Mouse (Mus musculus): ENCODE results near the gene Abcb4.
A peak's percentile ranks its signal among the peaks of the same experiment; 100 is the strongest.
"Not testable (repeated sequence)": the region's sequence is repeated elsewhere in the genome, so short reads cannot be mapped to it uniquely, and the experiment has no call there.

Gene Abcb4

DNA sequence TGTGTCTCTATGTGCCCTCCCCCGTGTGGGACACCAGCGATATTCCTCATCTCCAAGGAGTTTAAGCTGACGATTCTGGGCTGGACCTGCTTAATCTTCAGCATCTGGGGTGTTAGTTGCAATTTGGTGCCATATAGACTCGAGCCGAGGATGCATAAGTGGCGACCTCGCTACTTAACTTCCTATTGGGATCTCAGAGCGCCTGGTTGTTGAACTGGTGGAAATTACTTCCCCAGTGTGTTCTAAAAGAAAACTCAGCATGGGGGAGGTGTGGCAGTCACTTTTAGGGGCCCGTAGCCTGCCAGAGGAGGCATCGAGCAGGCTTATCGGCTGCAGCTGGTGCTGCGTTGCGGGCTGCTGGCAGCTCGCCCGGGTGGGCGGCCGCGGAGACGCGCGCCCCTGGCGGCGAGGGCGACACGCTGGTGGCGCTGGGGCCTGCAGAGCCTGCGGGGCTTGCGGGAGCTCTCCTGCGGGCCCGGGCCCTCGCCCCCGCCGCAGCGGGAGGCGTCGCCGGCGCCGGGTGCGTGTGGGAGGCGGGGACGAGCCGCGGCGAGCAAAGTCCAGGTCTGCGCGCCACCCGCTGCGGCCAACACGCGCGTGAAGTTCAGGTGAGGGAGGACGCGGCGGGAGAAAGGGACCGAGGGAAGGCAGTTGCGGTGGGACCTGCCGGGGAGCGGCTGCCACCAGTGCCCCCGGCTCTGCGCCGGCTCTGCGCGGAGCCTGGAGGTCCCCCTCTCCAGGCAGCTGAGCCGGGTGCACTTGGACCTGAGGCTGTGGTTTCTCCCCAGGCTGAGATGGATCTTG, at the start of gene Abcb4:
TSS of gene Abcb4 (plus strand) at position 418 of the 804 bp plus-strand sequence.
- peak; percentile 8 for DNase-seq (ENCODE audit: low spot score)

DNA sequence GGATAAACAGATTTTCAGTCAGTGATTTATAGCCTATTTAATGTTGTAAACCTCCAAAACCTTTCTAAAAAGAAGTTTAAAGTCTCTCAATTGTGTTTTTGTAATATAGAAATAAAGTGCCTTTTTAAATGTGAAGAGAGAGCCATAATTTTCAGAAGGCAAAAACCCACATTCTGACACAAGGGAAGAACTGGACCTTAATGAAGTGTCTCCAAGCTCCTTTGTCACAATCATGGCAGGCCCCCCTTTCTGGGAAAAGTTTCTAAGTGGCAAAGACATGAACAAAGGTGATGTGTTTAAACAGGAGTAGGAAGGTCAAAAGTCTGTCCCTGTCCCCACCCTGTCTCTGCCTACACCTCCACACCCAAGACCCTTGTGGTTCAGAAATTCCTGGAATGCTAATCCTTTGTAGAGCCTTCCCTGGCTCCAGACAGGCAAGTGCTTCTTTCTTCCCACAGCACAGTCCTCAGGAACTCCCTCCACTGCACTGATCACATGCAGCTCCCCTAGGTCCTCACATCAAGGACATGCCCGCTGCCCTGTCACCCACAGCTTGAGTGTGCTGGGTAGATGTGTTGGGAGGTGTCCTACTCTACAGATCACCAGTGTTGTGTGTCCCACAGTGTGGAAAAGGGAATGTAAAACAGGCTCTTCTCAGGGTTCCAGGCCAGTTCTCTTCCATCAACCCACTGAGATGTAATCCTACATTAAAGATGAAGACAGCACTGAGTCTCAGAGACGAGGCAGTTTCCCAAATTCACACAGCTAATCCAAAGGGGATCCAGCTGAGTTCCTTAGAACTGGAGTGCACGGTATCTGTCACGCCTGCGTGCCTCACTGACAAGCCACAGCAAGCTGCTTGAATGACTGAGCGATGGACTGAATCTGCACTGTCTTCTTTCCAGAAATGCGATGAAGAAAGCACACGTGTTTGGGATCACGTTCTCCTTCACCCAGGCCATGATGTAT, 44.6 kb upstream of the Abcb4 start:
- DNase-seq (ENCODE audit: low spot score) = not testable (repeated sequence)

DNA sequence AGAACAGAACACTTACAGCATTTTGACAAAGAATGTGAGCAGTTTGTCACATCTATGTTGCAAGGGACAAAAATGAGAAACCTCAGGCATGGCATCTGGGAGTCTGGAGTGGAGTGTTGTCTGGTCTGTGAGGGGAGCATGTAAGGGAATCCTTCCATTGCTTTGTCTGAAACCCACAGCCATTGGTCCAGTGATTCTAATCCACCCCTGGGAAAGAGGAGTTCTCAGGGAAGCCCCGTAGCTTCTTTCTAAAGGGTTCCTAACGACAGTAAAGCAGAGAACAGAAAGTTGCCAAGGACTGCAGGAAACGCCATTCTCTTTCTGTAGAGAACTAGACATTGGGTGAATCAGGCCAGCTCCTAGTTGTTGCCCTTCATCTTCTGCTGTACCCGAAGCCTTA, 42.7 kb upstream of the Abcb4 start:
- no peak for DNase-seq (ENCODE audit: low spot score)

DNA sequence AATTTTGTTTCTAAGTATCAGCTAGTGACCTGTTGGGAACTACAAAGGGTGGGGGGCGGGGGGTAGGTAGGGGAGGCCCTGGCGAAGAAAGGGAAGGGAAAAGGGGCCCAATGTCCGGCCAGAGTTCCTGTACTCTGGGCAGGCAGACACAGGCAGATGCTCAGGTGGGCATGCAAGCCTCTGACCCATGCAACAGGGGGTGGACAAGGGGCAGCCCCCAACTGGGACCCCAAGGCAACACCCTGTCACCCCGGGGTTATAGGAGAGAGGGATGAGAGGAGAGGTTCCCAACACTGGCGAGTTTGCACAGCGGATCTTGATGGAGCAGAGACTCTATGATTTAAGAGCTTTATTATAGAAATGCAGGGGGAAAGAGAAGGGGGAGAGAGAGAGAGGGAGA, 36.3 kb upstream of the Abcb4 start:
- no peak for DNase-seq (ENCODE audit: low spot score)

DNA sequence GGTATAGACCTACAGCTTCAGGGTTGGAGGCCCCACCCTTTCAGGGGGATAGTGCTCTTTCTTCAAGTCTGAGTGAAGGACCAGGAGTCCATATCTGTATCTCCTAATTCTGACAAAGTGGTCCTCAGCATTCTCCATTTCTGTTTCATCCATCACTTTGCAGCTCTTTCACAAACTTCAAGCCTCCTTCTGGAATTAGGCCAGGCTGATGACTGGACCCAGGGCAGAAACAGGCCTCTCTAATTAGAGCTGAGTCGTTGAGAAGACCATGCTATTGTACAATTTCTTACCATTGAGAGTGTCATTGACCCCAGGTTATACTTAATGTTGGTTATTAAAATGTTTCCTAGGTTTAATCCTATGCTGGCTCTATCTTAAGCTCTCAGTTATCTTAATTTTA, 31.7 kb upstream of the Abcb4 start:
- no peak for DNase-seq (ENCODE audit: low spot score)

DNA sequence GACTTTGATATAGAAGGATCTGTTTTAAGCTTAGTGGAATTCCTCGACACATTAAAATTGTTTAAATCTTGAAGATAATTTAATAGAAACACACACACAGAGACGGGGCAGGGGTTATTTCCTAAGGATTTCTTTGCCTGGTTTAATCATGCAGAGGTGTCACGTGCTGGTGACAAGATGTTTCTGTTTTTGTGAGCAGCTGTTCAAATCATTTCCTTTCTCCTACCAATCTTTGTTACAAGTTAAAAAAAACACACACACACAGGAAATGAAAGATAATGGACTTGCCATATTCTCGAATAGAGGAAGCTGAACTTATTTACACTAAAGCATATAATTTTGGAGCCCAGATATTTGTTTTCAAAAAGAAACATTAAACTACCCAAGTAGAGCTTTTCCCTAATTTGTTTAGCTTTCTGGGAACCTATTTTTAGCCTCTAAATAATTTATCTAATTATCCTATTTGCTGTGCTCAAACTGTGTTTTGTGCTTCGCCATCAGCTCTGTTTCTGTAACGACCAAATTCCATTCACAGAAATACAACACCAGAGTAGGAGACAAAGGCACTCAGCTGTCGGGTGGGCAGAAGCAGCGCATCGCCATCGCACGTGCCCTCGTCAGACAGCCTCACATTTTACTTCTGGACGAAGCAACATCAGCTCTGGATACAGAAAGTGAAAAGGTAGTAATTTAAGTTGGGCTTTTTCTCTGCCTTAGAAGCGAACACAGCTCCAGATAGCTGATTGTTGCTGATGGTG, 29.8 kb upstream of the Abcb4 start:
- no peak for DNase-seq (ENCODE audit: low spot score)

DNA sequence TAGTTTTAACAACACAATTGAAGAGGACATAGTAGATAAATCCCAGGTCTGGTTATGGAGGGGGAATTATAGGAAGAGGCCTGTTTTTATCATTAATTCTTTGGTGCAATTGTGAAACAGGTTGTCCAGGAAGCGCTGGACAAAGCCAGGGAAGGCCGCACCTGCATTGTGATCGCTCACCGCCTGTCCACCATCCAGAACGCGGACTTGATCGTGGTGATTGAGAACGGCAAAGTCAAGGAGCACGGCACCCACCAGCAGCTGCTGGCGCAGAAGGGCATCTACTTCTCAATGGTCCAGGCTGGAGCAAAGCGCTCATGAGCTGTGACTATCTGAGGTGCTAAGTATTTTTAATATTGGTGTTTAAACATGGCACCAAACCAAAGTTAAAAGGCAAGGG, 27.9 kb upstream of the Abcb4 start:
- not testable (repeated sequence) for DNase-seq (ENCODE audit: low spot score)

DNA sequence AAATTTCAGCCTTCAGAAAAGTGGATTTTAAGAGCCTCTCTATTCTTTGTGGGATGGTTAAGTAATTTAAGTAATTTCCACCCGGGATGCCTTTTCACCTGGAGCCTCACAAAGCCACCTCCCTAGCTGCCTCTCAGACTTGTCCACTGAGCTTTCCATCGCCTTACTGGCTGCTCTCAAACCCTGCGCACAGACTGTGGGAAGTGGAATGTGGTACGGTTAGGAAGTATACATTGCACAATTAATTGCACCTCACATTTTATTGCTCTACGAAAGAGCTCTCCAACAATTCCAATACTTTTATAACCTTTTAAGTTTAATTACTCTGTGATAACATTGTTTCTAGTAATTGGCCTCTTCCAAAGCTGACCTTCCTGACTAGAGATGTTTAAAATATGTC, 27.2 kb upstream of the Abcb4 start:
- DNase-seq (ENCODE audit: low spot score) = no peak

DNA sequence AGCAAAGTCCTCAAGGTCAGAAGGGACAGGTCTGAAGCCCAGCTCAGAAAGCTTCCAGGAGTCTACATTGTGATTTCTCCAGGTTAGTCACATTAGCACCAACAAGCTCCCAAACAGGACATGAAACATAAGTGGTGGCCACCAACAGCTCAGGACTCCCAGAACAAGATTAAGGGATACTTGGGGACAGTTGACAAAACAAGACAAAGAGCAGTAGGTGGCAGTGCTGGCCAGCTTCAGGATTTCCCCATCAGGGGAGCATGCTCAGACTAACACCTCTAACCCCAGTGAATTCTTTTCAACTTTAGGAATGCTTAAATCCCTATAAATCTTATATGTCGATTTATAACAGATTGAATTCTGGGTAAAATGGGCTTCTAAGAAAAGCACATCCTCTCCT, 25.5 kb upstream of the Abcb4 start:
- no peak for DNase-seq (ENCODE audit: low spot score)

DNA sequence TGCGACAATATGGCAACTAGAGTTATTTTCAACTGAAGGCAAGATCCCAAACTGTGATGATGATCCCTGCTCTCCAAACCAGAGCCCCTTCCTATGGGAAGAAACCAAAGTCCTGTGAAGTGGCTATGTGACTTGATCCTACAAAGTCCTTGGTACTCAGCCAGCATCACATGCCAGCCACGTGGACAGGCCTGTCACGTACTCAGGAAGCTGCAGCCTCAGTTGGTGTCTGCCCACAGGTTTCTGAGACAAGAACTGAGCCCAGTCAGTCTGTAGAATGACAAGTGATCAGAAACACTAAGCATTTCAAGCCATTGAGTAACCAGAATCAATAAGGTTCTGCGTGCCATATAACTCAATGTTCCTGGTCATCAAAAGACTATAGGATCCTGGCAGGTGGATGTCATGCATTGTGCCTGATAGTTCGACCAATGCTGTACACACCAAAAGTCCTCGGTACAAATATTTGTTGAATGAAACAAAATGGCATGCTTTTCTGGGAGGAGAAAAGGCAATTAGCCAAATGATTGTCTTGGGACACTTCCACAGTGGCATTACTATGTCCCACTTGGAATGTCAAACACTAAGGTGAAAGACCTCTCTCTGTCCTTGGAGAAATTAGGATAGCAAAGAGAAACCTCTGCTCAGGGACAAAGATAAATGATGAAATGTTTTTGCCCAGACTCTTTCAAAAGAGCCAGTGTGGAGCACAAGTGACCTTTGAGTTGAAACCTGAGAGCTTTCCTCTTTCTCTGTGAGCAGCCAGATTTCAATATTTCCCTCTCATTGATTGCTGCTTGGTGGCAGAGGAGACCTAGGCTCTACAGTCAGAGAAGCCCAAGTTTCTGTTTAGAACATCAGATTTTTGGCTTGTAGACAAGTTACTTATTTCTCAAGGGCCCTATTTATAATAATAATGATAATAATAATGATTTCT, 20.3 kb upstream of the Abcb4 start:
- DNase-seq (ENCODE audit: low spot score) = no peak

DNA sequence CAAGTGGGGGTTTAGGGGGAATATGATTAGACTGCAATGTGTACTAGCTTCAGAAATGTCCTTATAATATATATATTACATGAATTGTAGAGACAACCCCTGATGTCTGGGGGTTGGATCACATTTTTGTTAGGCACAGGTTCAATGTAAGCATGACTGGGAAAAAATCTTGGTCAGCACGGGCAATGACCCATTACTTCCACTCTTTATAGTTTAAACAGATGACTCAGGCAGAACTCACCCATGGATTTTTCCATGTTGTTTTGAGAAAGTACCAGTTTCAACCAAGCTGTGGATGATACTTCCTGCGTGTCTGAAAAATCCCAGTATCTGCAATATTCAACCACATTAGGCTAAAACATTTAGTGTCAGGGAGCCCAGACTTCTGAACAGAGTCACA, 16.4 kb upstream of the Abcb4 start:
- DNase-seq (ENCODE audit: low spot score) = no peak

DNA sequence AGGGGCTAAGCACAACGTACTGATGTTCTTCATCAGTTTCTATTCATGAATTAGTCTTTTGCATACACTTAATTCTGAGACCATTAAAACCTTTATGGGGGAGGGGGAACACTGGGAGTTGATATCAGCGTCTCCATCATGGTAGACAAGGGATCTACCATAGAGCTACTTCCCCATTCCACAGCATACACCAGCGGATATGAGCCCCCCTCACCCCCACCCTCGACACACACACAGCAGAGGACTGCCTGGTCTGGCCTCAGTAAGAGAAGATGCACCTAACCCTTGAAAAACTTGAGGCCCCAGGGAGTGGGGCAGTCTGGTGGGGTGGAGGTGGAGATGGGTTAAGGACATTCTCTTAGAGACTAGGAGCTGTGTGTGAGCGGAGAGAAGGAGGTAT, 15.7 kb upstream of the Abcb4 start:
- DNase-seq (ENCODE audit: low spot score) = no peak

DNA sequence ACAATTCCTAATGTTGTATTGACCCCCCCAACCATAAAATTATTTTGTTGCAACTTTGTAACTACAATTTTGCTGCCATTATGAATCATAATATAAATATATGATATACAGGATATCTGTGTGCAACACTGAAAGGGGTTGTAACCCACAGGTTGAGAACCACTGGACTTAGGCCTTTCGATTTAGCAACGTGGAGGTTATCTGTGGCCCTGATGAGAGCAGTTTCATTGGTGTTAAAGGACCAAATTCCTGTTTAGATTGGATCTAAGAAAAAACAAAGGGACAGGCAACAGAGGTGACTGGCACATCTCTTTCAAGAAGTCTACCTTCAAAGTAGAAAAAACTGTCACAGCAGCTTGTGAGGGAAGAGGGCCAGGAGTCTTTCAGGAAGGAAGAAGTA, 7.7 kb upstream of the Abcb4 start:
- DNase-seq (ENCODE audit: low spot score) = no peak

DNA sequence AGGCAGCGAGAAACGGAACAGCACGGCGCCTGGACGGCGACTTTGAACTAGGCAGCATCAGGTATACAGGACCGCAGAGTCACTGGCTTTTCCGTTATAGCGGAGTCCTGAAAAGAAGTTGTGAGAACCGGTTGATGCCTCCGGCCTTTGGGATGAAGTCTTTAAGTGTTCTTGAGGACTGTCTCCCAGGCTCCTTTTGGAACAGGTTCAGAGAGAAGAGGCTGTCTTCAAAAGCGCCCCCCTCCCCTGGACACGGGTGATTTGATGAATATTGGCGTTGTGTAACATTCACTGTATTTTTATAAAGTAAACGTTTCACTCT, 548 bp downstream of the Abcb4 start:
- no peak for DNase-seq (ENCODE audit: low spot score)

DNA sequence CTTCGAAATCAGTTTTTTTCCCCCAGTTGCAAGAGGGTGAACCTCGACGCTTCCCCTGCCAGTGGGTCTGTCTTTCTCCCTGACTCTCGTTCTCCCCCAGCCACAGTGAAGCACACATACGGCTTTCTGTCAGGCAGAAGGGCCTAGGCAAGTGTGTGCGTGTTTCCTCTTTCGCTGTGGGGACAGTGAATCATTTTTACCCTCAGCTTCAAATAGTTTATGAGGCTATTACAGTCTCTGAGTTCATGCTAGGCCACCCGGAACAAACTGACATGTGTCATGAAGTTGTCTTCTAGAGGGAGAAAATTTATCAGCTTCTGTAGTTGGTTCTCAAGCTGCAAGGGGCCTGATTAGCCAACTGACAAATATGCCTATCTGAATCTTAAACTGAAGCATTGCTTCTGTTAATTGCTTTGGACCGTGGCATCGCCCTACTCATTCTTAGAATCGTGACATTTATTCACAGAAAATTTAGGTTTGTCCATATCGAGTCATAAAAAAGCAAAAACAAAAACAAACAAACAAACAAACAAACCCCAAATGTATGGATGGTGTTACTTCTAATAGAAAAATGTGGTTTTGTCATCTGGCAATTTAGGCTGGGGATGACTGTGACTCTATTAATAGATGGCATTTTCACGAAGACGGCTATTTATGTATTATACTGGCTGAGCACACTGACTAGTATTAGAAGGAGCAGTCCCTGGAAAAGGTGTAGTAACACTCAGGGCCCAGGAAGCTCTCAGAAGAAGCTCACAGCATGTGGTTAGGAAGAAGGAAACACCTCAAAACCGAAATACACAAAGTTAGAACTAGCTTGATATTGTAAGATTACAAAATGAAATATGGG, 1.3 kb downstream of the Abcb4 start:
- DNase-seq (ENCODE audit: low spot score) = no peak

DNA sequence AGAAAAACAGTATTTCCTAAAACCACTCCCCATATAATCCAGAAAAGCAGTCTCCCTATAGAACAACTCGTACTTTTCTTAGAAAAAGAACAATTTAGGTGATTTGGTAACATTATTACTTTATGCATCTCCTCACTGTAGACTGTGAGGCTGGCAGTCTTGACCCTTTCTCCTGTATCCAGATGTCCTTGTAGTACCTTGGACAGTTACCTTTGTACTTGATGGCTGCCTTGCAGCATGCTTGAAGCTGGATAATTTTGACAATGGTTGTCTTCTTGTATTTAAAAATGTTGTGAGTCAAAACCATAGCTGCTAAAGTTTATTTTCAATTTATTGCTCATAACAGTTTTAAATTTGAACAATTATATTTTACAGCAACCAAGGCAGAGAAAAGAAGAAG, 2.7 kb downstream of the Abcb4 start:
- no peak for DNase-seq (ENCODE audit: low spot score)

DNA sequence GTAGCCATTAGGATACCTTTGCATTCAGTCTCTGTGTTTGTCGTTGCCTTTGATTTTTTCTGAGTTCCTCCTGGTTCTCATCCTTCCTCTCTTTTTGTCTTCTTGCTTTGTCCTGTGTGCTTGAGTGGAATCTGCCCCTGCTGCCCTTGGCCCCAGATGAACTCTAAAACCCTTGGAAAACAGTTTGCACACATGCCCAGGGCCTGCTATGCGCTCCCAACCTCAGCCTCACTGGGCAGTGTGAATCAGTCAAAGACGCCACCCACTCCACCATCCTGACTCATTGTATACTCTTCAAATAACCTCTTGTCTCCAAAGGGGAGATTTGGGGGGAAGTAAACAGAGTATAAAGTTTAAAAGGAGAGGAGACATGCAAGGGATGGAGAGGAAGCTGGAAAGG, 4.7 kb downstream of the Abcb4 start:
- DNase-seq (ENCODE audit: low spot score) = no peak

DNA sequence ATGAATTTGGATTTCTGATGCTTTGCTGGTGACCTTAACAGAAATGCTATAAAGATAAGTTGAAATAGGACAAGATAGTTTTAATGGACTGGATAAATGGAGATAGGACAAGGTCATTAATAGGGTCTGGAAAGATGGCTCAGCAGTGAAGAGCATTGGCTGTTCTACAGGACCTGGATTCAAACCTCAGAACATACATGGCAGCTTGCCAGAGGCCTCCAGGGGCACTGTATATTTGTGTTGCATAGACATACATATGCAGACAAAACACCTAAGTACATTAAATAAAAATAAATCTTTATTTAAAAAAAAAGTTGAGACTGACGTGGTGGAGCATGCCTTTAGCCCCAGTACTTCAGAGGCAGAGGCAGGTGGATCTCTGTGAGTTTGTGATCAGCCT, 7.5 kb downstream of the Abcb4 start:
- DNase-seq (ENCODE audit: low spot score) = no peak

DNA sequence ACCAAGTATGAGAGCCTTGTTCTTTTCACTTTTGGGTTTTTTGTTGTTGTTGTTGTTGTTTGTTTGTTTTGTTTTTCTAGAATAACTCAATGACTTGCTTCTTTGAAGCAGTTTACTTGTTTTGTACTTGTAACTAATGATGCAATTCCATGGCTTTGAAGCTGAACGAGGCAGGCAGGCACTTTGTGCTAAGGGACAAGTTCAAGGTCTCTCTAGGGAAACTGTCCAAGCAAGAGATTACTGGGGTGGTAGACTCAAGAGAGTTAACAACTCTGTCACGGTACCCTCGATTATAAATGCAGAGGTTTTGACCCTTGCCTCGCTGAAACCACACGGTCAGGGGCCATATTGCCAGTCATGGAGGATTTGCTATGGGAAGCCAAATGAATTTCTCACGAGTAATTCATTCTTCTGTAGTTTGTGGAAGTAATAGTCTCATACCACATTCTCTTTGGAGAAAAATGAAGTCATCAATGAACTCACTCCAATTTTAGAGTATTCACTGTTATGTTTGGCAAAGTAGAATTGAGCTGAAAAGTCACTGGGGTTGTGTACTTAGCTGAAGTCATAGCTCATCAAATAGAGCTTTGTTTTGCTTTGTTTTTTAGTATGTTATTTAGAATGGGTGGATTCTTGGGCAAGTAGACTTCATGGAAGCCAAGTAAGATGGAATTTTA, 8.8 kb downstream of the Abcb4 start:
- no peak for DNase-seq (ENCODE audit: low spot score)

DNA sequence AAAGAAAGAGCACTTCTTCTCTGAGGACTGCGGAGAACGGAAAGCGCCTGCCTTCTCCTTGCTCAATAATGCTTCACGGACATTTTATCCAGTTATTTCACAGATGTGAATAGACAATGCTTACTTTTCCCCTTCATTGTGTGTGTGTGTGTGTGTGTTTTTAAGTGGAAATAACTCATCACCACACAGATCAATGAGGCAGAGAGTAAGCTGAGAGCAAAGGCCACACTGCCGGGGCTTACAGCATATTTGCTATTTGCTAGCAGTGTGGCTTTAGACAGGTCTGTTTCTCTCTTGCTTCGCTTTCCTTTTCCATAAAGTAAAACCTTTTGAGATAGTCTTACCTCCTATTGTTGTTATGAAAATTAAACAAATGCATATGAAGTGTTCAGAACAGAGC, 11.0 kb downstream of the Abcb4 start:
- no peak for DNase-seq (ENCODE audit: low spot score)
